Mouse (Mus musculus): ENCODE results near the gene Dixdc1.
A peak's percentile ranks its signal among the peaks of the same experiment; 100 is the strongest.

Dixdc1 gene

GRCm38 (mm10) chr9:50745806-50746205, 6.5 kb upstream of the Dixdc1 start:
- no peak for DNase-seq (ENCODE audit: low spot score in 2 of 2)

- no peak for DNase-seq (ENCODE audit: low spot score in 2 of 2)
These were observed 3.4 kb upstream of the Dixdc1 start for GRCm38 (mm10) chr9:50742744-50743143.

GRCm38 (mm10) chr9:50742261-50742660, 2.9 kb upstream of the Dixdc1 start:
- DNase-seq (ENCODE audit: low spot score in 2 of 2), result no peak

- no peak for DNase-seq (ENCODE audit: low spot score in 2 of 2)
These were observed 1.8 kb upstream of the Dixdc1 start for GRCm38 (mm10) chr9:50740867-50741784.

- no peak for DNase-seq (ENCODE audit: low spot score in 2 of 2)
These were observed 4.3 kb downstream of the Dixdc1 start for GRCm38 (mm10) chr9:50734989-50735388.

GRCm38 (mm10) chr9:50732560-50732959, 6.8 kb downstream of the Dixdc1 start:
- no peak for DNase-seq (ENCODE audit: low spot score in 2 of 2)

- no peak for DNase-seq (ENCODE audit: low spot score in 2 of 2)
These were observed 9.7 kb downstream of the Dixdc1 start for GRCm38 (mm10) chr9:50729600-50729999.

- peak; percentile 89 to 91 for DNase-seq (ENCODE audit: low spot score in 2 of 2)
These were observed 11.2 kb downstream of the Dixdc1 start for GRCm38 (mm10) chr9:50727925-50728651.

- peak; percentile 61 to 77 for DNase-seq (ENCODE audit: low spot score in 2 of 2)
These were observed 12.0 kb downstream of the Dixdc1 start for GRCm38 (mm10) chr9:50727171-50727924.

GRCm38 (mm10) chr9:50725921-50726590, 13.3 kb downstream of the Dixdc1 start:
- no peak for DNase-seq (ENCODE audit: low spot score in 2 of 2)

- DNase-seq (ENCODE audit: low spot score in 2 of 2), result no peak
These were observed 14.5 kb downstream of the Dixdc1 start for GRCm38 (mm10) chr9:50724661-50725330.

GRCm38 (mm10) chr9:50724147-50724546, 15.2 kb downstream of the Dixdc1 start:
- DNase-seq (ENCODE audit: low spot score in 2 of 2), result no peak

- DNase-seq (ENCODE audit: low spot score in 2 of 2), result no peak
These were observed 15.9 kb downstream of the Dixdc1 start for GRCm38 (mm10) chr9:50723406-50723805.

GRCm38 (mm10) chr9:50722451-50722911, 16.8 kb downstream of the Dixdc1 start:
- DNase-seq (ENCODE audit: low spot score in 2 of 2), result no peak

GRCm38 (mm10) chr9:50721061-50721460, 18.3 kb downstream of the Dixdc1 start:
- DNase-seq (ENCODE audit: low spot score in 2 of 2), result no peak

- no peak for DNase-seq (ENCODE audit: low spot score in 2 of 2)
These were observed 20.4 kb downstream of the Dixdc1 start for GRCm38 (mm10) chr9:50718878-50719277.

- no peak for DNase-seq (ENCODE audit: low spot score in 2 of 2)
These were observed 25.1 kb downstream of the Dixdc1 start for GRCm38 (mm10) chr9:50714188-50714587.

GRCm38 (mm10) chr9:50711337-50711736, 28.0 kb downstream of the Dixdc1 start:
- DNase-seq (ENCODE audit: low spot score in 2 of 2), result no peak

- no peak for DNase-seq (ENCODE audit: low spot score in 2 of 2)
These were observed 30.2 kb downstream of the Dixdc1 start for GRCm38 (mm10) chr9:50709108-50709507.

- DNase-seq (ENCODE audit: low spot score in 2 of 2), result no peak
These were observed 34.4 kb downstream of the Dixdc1 start for GRCm38 (mm10) chr9:50704907-50705306.
